Mouse (Mus musculus): ENCODE results near the gene Ifitm3.
"Not testable (repeated sequence)": the region's sequence is repeated elsewhere in the genome, so short reads cannot be mapped to it uniquely, and the experiment has no call there.

The Ifitm3 gene

DNA sequence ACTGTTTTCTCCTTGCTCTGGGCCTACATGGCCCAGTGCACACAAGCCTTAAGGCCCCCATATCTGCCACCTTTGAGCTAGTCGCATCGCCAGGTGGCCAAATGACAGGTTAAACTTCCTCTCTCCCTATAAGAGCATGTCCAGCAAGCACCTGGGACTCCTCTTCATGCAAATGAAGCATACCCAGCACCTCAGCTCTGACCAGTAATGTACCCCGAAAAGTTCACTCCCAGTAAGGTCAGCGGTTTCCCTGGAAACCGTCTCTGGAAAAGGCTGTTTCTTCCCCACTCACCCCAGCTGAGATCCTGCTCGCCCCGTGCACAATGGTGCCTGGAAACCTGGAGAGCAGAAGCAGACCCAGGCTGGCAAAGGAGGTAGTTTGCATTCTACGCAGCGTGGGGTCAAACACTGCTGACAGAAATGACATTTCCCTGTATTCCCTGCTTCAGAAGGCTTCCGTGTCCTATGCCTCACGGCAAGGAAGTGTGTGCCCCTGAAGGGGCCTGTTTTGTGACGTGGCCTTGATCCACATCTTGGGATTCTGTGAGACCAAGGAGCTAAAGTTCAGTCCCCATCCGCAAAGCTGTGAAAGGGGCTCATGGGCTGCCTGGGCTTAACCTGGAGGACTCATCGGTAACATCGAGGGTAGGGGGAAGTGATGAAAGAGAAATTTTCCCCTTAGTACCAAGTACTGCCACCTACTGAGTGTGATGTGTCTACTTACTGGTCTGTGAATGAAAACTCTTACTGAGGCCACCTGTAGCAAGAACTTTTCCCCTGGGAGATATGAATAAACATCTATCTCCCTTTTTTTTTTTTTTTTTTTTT, 9.5 kb downstream of the Ifitm3 start:
- DNase-seq (ENCODE audit: low read depth, low spot score): no peak

DNA sequence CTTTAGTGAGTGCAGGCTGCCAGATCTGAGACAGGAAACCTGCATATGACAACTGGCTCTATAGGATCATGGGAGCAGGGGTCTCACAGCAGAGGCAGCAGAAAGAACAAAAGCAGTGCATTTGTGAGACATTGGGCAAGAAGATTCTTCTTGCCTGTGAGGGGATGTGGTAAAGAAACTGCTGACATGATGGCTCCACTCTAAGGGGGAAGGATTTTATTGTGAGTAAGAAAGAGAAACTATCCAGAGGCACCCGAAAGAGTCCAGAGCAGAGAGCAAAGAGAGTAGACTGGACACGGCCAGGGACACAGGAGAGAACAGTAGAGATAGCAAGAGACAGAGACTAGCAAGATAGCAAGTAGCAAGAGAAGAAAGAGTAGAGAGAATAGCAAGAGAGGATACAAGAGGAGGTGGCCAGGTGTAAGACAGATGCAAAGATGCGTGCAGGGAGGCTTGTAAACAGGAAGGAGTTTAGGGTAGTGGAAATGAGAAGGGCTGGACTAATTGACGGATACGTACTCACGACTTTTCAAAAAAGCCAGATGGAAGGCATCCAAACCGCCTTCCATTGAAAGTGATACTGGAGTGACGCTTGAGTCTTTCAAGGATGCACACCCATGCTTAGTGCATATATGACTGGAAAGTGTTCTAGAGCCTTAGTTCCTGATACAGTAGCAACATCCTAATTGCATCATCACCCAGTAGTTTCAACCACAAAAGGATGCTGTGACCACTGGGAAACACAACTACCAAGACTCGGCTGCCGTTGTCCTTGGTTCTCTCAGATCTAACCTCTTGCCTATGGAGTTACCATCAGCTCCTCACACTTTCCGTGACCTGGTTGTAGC, 11.5 kb downstream of the Ifitm3 start:
- DNase-seq (ENCODE audit: low read depth, low spot score): no peak

GRCm38 (mm10) chr7:140997817-140998216, 12.8 kb downstream of the Ifitm3 start:
- no peak for DNase-seq (ENCODE audit: low read depth, low spot score)

- no peak for DNase-seq (ENCODE audit: low read depth, low spot score)
Observed at GRCm38 (mm10) chr7:140991117-140991689, 19.4 kb downstream of the Ifitm3 start.

- DNase-seq (ENCODE audit: low read depth, low spot score): no peak
Observed at GRCm38 (mm10) chr7:140990622-140991021, 19.9 kb downstream of the Ifitm3 start.

DNA sequence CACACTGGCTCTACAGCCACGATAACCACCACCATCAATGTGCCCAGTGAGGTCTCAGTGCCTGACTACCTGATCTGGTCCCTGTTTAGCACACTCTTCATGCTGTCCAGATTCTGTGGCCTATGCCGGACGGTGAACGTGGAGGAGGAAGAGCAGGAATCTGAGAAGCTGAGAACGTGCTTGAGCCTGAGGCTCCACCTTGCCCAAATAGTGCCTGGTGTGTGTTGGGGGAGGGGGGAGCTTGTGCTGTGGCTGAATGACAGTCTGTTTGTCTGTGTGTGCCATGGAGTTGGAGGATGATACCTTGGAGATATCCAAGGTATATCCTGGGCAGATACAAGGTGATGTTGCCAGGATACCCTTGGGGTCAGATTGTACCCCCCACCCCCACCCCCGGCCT, 20.4 kb downstream of the Ifitm3 start:
- DNase-seq (ENCODE audit: low read depth, low spot score): no peak

DNA sequence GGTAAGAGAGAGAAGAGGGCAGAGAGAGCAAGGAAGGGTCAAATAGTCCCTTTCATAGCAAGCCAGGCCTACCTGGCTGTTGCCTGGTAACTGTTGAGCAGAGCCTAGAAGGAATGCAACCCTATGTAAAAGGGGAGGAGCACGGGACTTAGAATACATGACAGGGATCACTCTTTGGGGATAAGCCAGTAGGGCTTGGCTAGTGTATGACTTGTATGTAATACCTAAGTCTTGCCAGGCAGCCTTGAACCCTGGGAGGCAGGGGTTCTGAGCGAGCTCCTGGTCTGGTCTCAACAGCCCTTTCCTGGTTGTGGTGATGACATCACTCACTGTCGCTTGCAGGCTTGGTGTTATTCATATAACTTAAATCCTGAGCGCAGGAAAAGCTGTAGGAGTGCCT, 21.5 kb downstream of the Ifitm3 start:
- DNase-seq (ENCODE audit: low read depth, low spot score): no peak

DNA sequence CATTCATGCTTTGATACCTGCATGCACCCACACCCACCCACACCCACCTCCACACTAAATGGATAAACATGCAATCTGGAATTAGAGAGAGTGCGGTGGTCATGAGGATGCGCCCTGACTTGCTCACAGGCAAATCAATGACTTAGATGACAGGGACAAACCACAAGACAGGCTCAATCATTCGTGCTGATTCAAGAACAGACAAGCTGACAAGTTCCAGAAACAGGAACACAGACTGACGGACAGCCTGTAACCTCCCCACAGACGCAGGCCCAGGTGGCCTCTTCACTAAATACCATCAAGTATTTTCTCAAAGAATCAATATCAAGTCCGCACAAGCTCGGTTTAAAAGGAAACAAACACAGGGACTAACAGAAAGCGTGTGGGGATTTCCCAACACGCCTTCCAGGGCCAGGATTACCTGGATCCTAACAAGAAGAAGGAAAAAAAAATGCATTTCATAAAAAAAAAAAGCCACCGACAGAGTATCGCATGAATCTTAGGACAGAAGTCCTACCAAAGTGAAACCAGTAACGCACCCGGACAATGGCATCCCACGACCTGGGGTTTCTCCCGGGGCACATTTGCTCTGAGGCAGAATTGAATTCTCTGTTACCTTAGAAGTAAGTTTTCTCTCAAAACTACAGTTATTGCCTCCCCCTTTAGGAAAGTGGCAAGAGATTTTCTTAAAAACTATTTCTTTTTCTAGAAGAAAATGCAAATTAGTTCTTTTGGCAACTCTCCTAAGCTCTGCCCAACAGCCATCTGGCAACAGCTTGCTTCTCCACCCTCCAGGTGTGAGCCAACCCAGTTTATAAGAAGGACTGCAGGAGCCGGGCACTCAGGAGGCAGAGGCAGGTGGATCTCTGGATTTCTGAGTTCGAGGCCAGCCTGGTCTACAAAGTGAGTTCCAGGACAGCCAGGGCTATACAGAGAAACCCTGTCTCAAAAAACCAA, 23.1 kb downstream of the Ifitm3 start:
- no peak for DNase-seq (ENCODE audit: low read depth, low spot score)

DNA sequence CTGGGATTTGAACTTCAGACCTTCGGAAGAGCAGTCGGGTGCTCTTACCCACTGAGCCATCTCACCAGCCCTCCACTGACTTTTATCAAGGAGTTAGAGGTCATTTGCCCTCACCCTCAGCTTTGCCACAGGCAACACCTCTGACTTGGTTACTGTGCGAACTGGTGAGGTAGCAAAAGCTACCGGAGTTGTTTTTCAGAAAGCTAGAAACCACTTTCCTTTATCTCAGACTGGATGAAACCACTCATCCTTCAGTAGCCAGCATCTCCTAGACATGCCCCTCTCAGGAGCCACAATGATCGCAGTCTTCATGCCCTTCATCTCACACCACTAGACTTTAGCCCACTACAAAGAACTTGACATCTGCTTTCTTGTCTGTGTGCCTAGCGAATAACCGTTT, 27.6 kb downstream of the Ifitm3 start:
- DNase-seq (ENCODE audit: low read depth, low spot score): no peak

DNA sequence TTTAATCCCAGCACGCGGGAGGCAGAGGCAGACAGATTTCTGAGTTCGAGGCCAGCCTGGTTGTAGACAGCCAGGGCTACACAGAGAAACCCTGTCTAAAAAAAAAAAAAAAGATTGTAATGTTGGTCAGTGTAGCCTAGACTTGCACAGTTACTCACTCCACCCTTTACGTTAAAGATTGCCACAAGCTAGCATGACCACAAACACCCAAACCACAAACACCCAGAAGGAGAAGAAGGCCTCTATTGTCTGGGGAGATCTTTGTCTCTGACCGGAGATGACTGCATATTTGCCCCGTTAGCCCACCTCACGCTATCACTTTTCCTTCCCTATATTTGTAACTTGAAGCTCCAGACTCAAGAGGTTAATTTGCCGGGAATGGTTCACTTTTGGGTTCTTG, 28.9 kb downstream of the Ifitm3 start:
- DNase-seq (ENCODE audit: low read depth, low spot score): no peak

DNA sequence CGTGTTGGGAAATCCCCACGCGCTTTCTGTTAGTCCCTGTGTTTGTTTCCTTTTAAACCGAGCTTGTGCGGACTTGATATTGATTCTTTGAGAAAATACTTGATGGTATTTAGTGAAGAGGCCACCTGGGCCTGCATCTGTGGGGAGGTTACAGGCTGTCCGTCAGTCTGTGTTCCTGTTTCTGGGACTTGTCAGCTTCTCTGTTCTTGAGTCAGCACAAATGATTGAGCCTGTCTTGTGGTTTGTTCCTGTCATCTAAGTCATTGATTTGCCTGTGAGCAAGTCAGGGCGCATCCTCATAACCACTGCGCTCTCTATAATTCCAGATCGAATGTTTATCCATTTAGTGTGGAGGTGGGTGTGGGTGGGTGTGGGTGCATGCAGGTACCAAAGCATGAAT, 33.9 kb downstream of the Ifitm3 start:
- not testable (repeated sequence) for DNase-seq (ENCODE audit: low read depth, low spot score)

DNA sequence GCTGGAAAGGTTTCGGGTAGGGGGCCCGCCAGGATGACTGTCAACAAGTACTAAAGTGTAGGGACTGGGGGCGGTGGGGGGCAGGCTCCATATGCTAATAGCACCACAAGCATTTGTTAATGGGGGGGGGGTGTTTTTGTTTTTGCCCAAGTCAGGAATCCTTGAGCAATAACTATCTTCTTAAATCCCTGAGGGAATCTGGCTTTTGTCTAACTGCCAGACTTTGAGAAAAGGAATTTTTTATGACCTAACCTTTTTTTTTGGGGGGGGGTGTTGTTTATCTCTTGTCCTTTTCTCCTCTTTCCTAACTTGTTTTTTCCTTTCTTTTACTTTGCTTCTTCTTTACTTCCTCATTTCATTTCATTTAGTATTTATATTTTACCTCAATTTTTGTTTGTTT, 35.1 kb downstream of the Ifitm3 start:
- DNase-seq (ENCODE audit: low read depth, low spot score): no peak

GRCm38 (mm10) chr7:140974940-140975339, 35.6 kb downstream of the Ifitm3 start:
- no peak for DNase-seq (ENCODE audit: low read depth, low spot score)

DNA sequence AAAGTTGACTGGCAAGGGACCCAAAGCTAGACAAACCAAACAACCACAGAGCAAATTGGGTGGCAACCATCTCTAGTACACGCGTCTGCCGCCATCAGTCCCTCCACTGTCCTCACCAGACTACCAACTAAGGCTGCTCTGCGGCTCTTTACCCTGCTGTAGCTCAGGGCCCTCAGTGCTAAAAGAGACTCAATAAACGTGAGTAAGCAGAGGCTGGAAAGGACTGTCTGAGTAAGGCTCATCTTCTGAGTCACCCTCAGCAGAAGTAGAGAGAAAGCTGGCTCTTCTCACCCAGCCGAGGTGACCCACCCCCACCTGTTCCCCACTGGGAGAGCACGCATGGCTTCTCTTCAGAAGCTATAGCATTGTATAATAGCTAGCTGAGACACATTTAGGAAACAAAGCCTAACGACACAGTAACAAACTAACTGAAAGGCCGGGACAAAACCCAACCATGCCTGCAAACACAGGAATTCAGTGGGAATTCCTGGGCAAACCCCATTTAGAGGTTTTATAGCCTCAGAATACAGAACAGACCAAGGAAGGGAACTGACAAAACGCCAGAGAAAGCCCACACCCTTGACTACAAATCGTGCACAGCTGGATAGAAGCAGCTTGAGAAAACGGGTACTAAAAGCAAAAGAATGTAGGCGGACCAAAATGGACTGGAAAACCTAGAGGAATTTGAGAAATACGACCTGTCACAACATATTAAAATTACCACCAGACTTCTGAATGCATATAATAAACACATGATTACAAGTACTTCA, 37.0 kb downstream of the Ifitm3 start:
- no peak for DNase-seq (ENCODE audit: low read depth, low spot score)

GRCm38 (mm10) chr7:140971479-140972171, 38.9 kb downstream of the Ifitm3 start:
- DNase-seq (ENCODE audit: low read depth, low spot score): no peak

GRCm38 (mm10) chr7:140970931-140971330, 39.6 kb downstream of the Ifitm3 start:
- no peak for DNase-seq (ENCODE audit: low read depth, low spot score)

- DNase-seq (ENCODE audit: low read depth, low spot score): not testable (repeated sequence)
Observed at GRCm38 (mm10) chr7:140968710-140969109, 41.9 kb downstream of the Ifitm3 start.

- DNase-seq (ENCODE audit: low read depth, low spot score): peak; percentile 69
Observed at GRCm38 (mm10) chr7:140967862-140968591, 42.5 kb downstream of the Ifitm3 start.

DNA sequence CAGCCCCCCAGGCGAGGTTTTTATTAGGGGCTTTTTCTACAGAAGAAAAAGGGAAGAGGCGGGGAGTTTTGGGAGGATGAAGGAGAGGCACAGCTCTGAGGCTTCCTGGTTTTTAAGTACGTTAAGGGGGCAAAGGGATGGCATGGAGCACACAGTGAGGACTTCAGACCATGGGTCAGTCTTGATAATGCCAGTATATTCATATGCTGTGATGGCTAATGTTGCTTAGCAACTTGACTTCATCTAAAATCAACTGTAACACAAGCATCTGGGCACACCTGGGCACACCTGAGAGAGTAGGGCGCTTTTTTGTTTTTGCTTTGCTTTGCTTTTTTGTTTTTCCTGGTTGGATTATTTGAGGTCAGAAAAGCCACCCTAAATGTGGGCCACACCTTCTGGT, 43.6 kb downstream of the Ifitm3 start, which contains the start of gene Ifitm1:
Gene Ifitm1 (plus strand): TSS at position 301 of the 400 bp plus-strand sequence.
- DNase-seq (ENCODE audit: low read depth, low spot score): no peak

Data from forelimb bud, embryonic 11.5 days (tissue).